Mouse (Mus musculus): ENCODE data around the gene Sowaha. TPM values are rescaled to one million over a fixed set of nuclear protein-coding genes. Genes with fewer than 3 reads are reported as not detected.
A peak's percentile ranks its signal among the peaks of the same experiment; 100 is the strongest.

The Sowaha gene
- polyA plus RNA-seq, 1 experiment from 2014 or later = 0.27 TPM

DNA sequence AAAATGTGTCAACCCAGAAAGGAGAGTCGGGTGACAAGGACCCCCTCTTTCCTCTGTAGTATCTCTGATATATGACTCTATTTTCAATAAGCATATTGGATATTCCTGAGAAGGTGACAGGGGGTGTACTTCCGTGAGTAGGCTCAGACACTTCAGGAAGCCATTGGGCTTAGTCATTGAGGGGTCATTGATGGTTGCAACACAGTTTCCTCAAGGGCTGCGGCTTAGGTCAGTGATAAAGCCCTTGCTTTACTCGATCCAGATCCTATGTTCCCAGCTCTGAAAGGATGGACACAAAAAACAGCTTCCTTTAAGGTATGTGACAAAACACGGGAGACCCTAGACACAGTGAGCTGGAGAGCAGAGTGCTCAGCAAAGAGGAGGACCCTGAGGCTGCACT lies 23.7 kb upstream of the Sowaha start:
- no peak overlapping the region for H3K4me2 ChIP-seq
- no peaks in the 10 kb centered on the region for H3K36me3 ChIP-seq
- ATAC-seq (ENCODE audit: extremely low read depth, insufficient number of reproducible peaks, low FRiP score, low TSS enrichment) = no peak
- H3K27me3 ChIP-seq (replicated peaks) = 0 out of 2 replicates have a peak, but pooled peaks cover 6% of the 10 kb centered on the region
- H3K9ac ChIP-seq = no peak overlapping the region
- H3K4me1 ChIP-seq = peaks cover 10% of the 10 kb centered on the region
- 63% methylated on average over 5 of the region's 5 CpGs for WGBS
- no peaks in the 10 kb centered on the region for H3K9me3 ChIP-seq
- H3K27ac ChIP-seq (replicated peaks) = no peak overlapping the region
- no peak overlapping the region for H3K4me3 ChIP-seq

DNA sequence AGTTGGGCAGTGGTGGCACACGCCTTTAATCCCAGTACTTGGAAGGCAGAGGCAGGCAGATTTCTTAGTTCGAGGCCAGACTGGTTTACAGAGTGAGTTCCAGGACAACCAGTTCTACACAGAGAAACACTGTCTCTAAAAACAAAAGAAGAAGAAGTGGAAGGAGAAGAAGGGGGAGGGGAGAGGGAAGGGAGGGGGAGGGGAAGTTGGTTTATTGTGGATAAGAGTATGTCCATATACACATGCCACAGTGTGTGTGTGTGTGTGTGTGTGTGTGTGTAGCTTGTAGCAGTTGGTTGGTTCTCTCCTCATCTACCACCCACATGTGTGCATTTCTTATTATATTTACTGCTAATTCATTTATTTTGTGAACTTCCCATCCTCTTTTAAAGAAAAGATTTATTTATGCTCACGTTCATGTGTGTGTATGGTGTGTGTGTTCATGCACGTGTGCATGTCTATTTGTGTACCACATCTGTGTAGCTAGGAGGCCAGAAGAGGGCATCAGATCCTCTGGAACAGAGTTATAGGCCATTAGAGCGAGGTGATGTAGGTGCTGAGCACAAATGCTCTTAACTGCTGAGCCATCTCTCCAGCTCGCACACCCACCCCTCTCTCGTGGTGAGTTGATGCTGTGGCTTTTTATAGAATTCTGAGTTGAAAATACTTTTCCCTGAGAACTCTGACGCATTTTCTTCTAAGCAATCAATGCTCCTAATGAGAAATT lies 22.1 kb upstream of the Sowaha start:
- no peak overlapping the region for H3K4me3 ChIP-seq
- ATAC-seq (ENCODE audit: extremely low read depth, insufficient number of reproducible peaks, low FRiP score, low TSS enrichment) = no peak
- no peak overlapping the region for H3K27ac ChIP-seq (replicated peaks)
- H3K9me3 ChIP-seq = no peaks in the 10 kb centered on the region
- no peak overlapping the region for H3K9ac ChIP-seq
- peaks cover 10% of the 10 kb centered on the region for H3K4me1 ChIP-seq
- H3K27me3 ChIP-seq (replicated peaks) = 0 out of 2 replicates have a peak, but pooled peaks cover 6% of the 10 kb centered on the region
- no peaks in the 10 kb centered on the region for H3K36me3 ChIP-seq
- no peak overlapping the region for H3K4me2 ChIP-seq
- WGBS = 72% methylated on average over 8 of the region's 8 CpGs

DNA sequence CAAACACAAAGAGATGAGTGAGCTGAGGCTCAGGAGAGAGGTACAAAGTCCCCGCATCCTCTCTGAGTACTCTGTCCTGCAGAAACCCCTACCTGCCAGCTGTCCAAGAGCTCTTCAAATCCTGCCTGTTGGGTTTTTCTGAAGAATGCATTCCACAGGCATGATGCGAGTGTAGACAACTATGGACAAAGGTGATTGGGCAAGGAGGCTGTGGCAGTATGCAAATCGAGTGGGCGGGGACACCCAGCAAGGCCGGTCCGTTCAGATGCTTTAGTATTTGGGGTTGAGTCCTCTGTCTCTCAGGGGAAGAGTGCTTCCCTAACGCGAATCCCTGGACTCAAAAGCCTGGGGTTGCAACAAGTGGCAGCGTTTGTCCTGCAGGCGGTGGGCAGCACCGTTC lies 20.5 kb upstream of the Sowaha start:
- Histone ChIP-seq H3K4me2 (peak overlapping the region; percentile 54), H3K36me3 (no peaks in the 10 kb centered on the region), H3K4me3 (peak overlapping the region; percentile 26), H3K27me3 (replicated peaks) (0 out of 2 replicates have a peak, but pooled peaks cover 6% of the 10 kb centered on the region), H3K27ac (replicated peaks) (no peak overlapping the region), H3K9ac (peak overlapping the region; percentile 53; the same call in 1 of the 2 replicates), H3K4me1 (peaks cover 10% of the 10 kb centered on the region), H3K9me3 (no peaks in the 10 kb centered on the region)
- ATAC-seq (ENCODE audit: extremely low read depth, insufficient number of reproducible peaks, low FRiP score, low TSS enrichment) = no peak
- 9% methylated on average over 11 of the region's 11 CpGs for WGBS

DNA sequence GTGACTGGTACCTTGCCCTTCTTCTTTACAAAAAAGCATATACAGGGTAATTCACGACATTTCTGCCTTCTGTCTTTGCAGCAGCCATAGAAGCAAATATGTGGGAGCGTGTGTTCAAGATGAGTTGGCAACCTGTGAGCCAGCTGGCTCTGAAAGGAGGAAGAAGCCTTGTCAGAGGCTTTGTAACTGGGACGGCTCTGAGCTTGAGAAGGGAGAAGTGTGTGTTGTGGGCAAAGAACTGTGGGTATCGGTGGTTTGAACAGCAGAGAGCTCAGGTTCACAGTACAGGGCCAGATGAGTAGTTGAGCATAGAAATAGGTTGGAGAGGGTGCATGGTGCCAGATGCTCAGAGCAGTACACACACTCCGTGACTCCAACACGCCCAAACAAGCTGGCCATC lies 16.9 kb upstream of the Sowaha start:
- Histone ChIP-seq H3K4me3 (no peak overlapping the region), H3K27ac (replicated peaks) (no peak overlapping the region), H3K4me1 (peaks cover 24% of the 10 kb centered on the region), H3K4me2 (no peak overlapping the region), H3K9ac (no peak overlapping the region), H3K27me3 (replicated peaks) (0 out of 2 replicates have a peak, but pooled peaks cover 6% of the 10 kb centered on the region), H3K9me3 (no peaks in the 10 kb centered on the region), H3K36me3 (no peaks in the 10 kb centered on the region)
- 75% methylated on average over 6 of the region's 6 CpGs for WGBS
- ATAC-seq (ENCODE audit: extremely low read depth, insufficient number of reproducible peaks, low FRiP score, low TSS enrichment) = no peak

DNA sequence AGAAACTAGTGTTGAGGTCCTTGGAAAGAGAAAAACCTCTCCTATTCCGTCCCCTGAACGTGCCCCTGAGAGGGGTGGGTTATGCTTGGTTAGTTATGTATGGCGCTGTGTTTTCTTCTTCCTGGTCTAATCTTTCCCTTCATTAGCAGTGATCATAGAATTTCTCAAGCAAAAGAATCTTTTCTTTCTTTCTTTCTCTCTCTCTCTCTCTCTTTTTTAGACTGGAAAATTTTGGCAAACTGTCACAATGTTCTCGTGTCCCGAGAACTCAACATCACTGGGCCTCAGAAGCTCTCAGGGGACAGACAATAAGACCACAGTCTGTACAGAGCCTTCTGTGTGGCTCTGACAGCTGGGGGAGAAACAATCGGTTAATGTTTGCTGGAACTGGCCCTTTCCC lies 15.3 kb upstream of the Sowaha start:
- Histone ChIP-seq H3K27ac (replicated peaks) (no peak overlapping the region), H3K4me3 (no peak overlapping the region), H3K4me1 (peaks cover 21% of the 10 kb centered on the region), H3K9me3 (no peaks in the 10 kb centered on the region), H3K9ac (no peak overlapping the region), H3K4me2 (no peak overlapping the region), H3K36me3 (no peaks in the 10 kb centered on the region), H3K27me3 (replicated peaks) (no peaks in the 10 kb centered on the region)
- WGBS = 61% methylated on average over 6 of the region's 6 CpGs
- ATAC-seq (ENCODE audit: extremely low read depth, insufficient number of reproducible peaks, low FRiP score, low TSS enrichment) = no peak

DNA sequence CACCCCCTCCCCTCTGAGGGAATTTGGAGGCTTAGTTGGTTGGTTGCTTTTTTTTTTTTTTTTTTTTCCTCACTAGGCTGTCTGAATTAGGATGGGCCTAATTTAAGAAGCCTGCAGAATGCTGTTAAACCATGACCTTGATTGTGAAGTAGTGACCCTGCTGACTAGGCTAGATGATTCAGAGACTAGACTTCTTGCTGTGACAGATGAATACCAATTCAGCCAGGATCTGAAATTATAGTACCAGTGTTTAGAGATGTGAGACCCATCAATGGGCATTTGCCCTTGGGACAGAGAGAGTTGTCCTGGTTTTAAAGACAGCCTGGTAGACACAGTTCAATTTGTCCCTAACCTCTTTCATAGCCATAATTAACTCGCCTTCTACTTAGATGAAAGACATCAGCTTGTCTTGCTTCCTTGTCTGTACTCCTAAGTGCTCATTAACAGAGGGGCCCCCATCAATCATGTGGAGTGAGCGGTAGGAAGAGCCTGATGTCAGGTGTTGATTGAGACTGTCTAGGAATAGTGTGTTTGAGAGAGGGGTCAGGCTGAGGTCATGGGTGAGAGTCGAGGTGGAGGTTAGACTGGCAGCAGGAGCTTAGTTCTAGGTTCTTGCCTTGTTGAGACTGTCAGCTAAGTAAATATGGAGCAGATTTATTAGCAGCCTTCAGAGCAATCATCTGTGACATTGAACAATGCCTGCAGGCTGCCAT lies 13.3 kb upstream of the Sowaha start:
- Histone ChIP-seq H3K27ac (replicated peaks) (no peak overlapping the region), H3K36me3 (no peaks in the 10 kb centered on the region), H3K9me3 (0 out of 2 replicates have a peak, but pooled peaks cover 3% of the 10 kb centered on the region)

DNA sequence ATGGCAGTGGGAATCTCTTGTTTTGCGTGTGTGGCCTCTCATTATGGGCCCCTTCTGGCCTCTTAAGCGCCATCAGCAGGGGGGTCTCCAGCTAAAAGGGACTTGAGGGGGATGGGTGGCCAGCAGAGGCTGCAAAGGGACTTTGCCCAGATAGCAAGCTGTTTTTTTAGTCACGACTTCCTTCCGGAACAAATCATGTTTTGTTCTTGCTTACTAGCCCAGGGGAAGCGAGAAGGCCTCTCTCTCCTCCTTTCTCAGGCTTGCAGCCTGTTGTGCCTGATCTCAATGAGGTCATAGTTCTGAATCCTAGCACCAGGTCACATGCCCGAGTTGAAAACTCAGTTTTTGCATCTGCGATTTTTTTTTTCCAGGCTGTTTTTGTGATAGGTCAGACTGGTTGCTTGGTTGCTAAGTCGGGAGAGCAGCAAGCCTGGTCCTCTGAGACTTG lies 11.9 kb upstream of the Sowaha start:
- Histone ChIP-seq H3K27me3 (replicated peaks) (peaks cover 14% of the 10 kb centered on the region), H3K4me3 (no peak overlapping the region), H3K4me2 (no peak overlapping the region), H3K36me3 (no peaks in the 10 kb centered on the region), H3K9me3 (0 out of 2 replicates have a peak, but pooled peaks cover 3% of the 10 kb centered on the region), H3K9ac (no peak overlapping the region), H3K4me1 (peaks cover 26% of the 10 kb centered on the region), H3K27ac (replicated peaks) (0 out of 2 replicates have a peak overlapping the region, but pooled peaks have one; percentile 8)
- ATAC-seq (ENCODE audit: extremely low read depth, insufficient number of reproducible peaks, low FRiP score, low TSS enrichment) = no peak
- 21% methylated on average over 8 of the region's 8 CpGs for WGBS

More for the DNA sequence above, 13.3 kb upstream of the Sowaha start:
- Histone ChIP-seq H3K4me3 (no peak overlapping the region), H3K27me3 (replicated peaks) (no peaks in the 10 kb centered on the region; the same call in 1 of the 2 replicates), H3K4me2 (no peak overlapping the region), H3K9ac (no peak overlapping the region), H3K4me1 (peaks cover 19% of the 10 kb centered on the region)
- WGBS = 33% methylated on average over 3 of the region's 3 CpGs
- ATAC-seq (ENCODE audit: extremely low read depth, insufficient number of reproducible peaks, low FRiP score, low TSS enrichment) = no peak

DNA sequence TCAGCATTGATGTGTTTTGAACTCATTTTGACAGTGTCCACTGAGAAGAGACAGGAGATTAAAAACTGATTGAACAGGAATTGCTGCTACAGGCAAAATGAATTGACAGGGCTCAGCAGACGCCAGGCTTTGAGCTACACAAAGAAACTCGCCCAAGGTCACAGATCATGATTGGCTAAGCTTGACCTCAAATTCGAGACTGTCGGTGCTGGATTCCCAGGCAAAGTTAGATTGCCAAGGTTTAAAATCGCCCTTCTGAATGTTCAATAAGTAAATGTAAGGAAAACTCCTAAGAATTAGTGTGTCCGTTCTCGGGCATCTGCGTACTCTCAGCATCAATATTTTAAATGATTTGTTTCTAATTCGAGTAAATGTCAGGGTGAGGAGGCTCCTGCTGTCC lies 9.3 kb upstream of the Sowaha start:
- Histone ChIP-seq H3K4me1 (peaks cover 30% of the 10 kb centered on the region), H3K27ac (replicated peaks) (no peak overlapping the region), H3K9me3 (0 out of 2 replicates have a peak, but pooled peaks cover 3% of the 10 kb centered on the region), H3K27me3 (replicated peaks) (peaks cover 24% of the 10 kb centered on the region), H3K4me2 (no peak overlapping the region), H3K9ac (no peak overlapping the region), H3K4me3 (no peak overlapping the region), H3K36me3 (no peaks in the 10 kb centered on the region)
- ATAC-seq (ENCODE audit: extremely low read depth, insufficient number of reproducible peaks, low FRiP score, low TSS enrichment) = no peak
- 82% methylated on average over 9 of the region's 9 CpGs for WGBS

DNA sequence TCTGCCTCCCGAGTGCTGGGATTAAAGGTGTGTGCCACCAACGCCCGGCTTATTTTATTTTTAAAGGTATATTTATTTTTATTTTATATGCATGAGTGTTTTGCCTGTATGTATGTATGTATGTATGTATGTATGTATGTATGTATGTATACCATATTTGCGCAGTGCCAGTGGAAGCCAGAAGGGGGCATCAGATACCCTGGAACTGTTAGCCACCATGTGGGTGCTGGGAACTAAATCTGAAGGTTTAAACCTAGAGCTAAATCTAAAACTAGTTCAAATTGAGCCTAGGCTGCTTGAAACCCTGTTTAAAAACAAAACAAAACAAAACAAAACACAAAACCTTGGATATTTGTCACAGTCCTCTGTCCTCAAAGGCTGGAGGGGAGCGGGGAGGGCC lies 8.9 kb upstream of the Sowaha start:
- no peak overlapping the region for H3K27ac ChIP-seq (replicated peaks)
- no peak for ATAC-seq (ENCODE audit: extremely low read depth, insufficient number of reproducible peaks, low FRiP score, low TSS enrichment)
- H3K9ac ChIP-seq = no peak overlapping the region
- H3K27me3 ChIP-seq (replicated peaks) = peaks cover 24% of the 10 kb centered on the region
- H3K36me3 ChIP-seq = no peaks in the 10 kb centered on the region
- no peak overlapping the region for H3K4me2 ChIP-seq
- 92% methylated on average over 5 of the region's 5 CpGs for WGBS
- H3K4me3 ChIP-seq = no peak overlapping the region
- peaks cover 30% of the 10 kb centered on the region for H3K4me1 ChIP-seq
- 0 out of 2 replicates have a peak, but pooled peaks cover 3% of the 10 kb centered on the region for H3K9me3 ChIP-seq

DNA sequence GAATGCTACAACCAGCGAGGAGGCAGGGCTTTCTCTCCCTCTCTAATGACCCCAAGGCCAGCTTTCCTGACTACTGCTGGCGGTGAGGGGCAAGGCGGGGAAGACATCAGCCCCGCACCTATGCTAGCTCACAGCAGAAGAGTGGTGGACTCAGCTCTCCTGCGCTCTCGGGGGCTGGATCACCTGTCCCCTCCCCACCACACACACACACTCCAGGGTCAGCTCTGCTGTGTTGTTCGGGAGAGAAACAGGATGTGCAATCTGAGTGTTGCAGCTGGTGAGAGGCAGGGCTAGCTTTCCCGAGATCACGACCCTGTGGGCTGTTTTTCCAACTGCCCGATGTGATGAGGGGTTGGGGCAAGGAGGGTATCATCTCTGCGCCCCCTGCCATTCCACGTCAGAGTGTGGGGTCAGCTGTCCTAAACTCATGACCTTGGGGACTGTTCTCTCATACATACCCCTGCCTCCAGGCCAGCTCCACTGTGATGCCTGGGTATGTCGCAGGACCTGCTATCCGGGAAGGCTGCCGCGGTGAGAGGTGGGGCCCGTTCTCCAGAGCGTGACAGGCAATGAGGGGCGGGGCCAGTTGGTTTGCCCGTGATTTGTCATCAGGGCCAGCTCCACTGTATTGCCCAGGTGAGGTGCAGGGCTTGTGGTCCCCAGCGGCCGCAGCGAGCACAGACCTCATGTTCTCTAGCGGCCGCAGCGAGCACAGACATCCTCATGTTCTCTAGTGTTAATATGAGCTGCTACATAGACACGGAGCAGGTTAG lies 6.9 kb upstream of the Sowaha start:
- ATAC-seq (ENCODE audit: extremely low read depth, insufficient number of reproducible peaks, low FRiP score, low TSS enrichment) = no peak
- peak overlapping the region; percentile 66 for H3K4me2 ChIP-seq
- H3K9me3 ChIP-seq = 0 out of 2 replicates have a peak, but pooled peaks cover 3% of the 10 kb centered on the region
- peak overlapping the region; percentile 35 for H3K4me3 ChIP-seq
- peaks cover 25% of the 10 kb centered on the region for H3K27me3 ChIP-seq (replicated peaks)
- H3K27ac ChIP-seq (replicated peaks) = no peak overlapping the region
- 8% methylated on average over 27 of the region's 27 CpGs for WGBS
- H3K36me3 ChIP-seq = no peaks in the 10 kb centered on the region
- peak overlapping the region; percentile 33; the same call in 1 of the 2 replicates for H3K9ac ChIP-seq
- peaks cover 16% of the 10 kb centered on the region for H3K4me1 ChIP-seq

DNA sequence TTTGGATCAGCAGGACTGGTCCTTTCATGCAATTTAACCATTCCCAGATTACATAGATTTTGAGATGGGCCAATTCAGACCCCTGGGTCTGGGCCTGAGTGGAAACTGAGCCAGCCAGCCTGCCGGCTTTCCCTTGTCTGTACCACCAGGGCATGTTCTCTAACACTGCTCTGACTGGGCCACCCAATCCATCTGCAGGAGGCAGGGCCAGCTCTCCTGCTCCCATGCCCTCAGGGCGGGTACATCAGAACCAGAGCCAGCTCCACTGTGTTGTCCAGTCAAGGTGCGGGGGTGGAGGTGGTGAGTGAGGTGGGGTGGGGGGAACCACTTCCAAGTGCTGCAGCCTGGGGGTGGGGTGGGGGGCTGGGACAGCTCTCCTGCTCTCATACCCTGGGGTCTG lies 6.3 kb upstream of the Sowaha start:
- Histone ChIP-seq H3K4me2 (no peak overlapping the region), H3K27me3 (replicated peaks) (peaks cover 32% of the 10 kb centered on the region), H3K4me3 (no peak overlapping the region), H3K9me3 (0 out of 2 replicates have a peak, but pooled peaks cover 3% of the 10 kb centered on the region), H3K27ac (replicated peaks) (no peak overlapping the region), H3K9ac (no peak overlapping the region), H3K4me1 (peaks cover 10% of the 10 kb centered on the region), H3K36me3 (no peaks in the 10 kb centered on the region)
- 73% methylated on average over 3 of the region's 3 CpGs for WGBS
- ATAC-seq (ENCODE audit: extremely low read depth, insufficient number of reproducible peaks, low FRiP score, low TSS enrichment) = no peak
